Mouse (Mus musculus) thymus, postnatal 36 days (tissue): ENCODE measurements around the gene Rpap1.

Experiments used
- DNase-seq, 2 experiments: peaks; one replicate each; pipeline ENCODE4 v3.0.0; 2022; ENCODE audit warnings: mixed read lengths in 2 of 2

Gene Rpap1

GRCm38 (mm10) chr2:119787206-119787883 is at the start of gene Rpap1:
TSS of gene Rpap1 (minus strand) at chr2:119787537.
- DNase-seq, result peak; percentile 82 to 83

- DNase-seq, result no peak
These were observed 46.9 kb upstream of the Rpap1 start for GRCm38 (mm10) chr2:119834231-119834630.

- no peak for DNase-seq
These were observed 43.2 kb upstream of the Rpap1 start for GRCm38 (mm10) chr2:119830579-119830978.

GRCm38 (mm10) chr2:119821136-119821535 is 33.8 kb upstream of the Rpap1 start:
- DNase-seq, result no peak

- no peak for DNase-seq
These were observed 31.4 kb upstream of the Rpap1 start for GRCm38 (mm10) chr2:119818668-119819272.

- no peak for DNase-seq
These were observed 29.7 kb upstream of the Rpap1 start for GRCm38 (mm10) chr2:119817047-119817446.

- no peak for DNase-seq
These were observed 29.3 kb upstream of the Rpap1 start for GRCm38 (mm10) chr2:119816611-119817010.

- DNase-seq, result peak; percentile 16 to 35
These were observed 27.1 kb upstream of the Rpap1 start for GRCm38 (mm10) chr2:119814376-119814933.

GRCm38 (mm10) chr2:119811490-119812146 is 24.3 kb upstream of the Rpap1 start:
- DNase-seq, result no peak

GRCm38 (mm10) chr2:119810890-119811289 is 23.6 kb upstream of the Rpap1 start:
- no peak for DNase-seq

GRCm38 (mm10) chr2:119808881-119809280 is 21.5 kb upstream of the Rpap1 start:
- DNase-seq, result no peak

GRCm38 (mm10) chr2:119808438-119808837 is 21.1 kb upstream of the Rpap1 start:
- no peak for DNase-seq

GRCm38 (mm10) chr2:119805536-119805935 is 18.2 kb upstream of the Rpap1 start:
- DNase-seq, result no peak

GRCm38 (mm10) chr2:119804776-119805175 is 17.4 kb upstream of the Rpap1 start:
- no peak for DNase-seq

- DNase-seq, result no peak
These were observed 16.9 kb upstream of the Rpap1 start for GRCm38 (mm10) chr2:119804275-119804628.

GRCm38 (mm10) chr2:119803618-119804274 is 16.4 kb upstream of the Rpap1 start:
- no peak for DNase-seq

GRCm38 (mm10) chr2:119802767-119803617 is 15.7 kb upstream of the Rpap1 start:
- no peak for DNase-seq

GRCm38 (mm10) chr2:119800876-119801846 is 13.8 kb upstream of the Rpap1 start:
- no peak for DNase-seq

GRCm38 (mm10) chr2:119799961-119800550 is 12.7 kb upstream of the Rpap1 start:
- peak; percentile 47 to 50 for DNase-seq

- peak; percentile 46 to 56 for DNase-seq
These were observed 12.0 kb upstream of the Rpap1 start for GRCm38 (mm10) chr2:119799181-119799960.
